ENCODE assay signal across 30 mouse cellular contexts in the genomic region with DNA sequence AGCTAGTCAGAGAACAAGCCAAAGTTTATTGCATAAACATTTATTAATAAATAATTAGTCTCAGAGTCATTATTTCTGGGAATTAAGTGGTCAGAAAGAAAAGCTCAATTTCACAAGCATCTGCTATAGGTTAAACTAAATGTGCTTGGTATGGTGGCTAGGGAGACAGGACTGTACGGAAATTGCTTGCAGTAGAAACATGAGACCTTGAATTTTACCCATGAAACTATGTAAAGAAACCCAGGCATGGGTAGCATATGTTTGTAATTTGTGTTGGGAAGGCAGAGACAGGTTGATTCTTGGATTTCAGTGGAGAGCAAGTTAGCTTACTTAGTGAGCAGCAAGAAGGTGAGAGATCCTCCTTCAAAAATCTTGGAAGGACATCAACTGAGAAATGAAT.
DNase-seq lines count a peak whose midpoint lies in the region; ATAC-seq lines count a peak whose summit lies in the region.
"Had no signal": no experiment of that assay in that cellular context is flagged by ENCODE, and none has a peak within 500 bp of the region (broad histone marks: within the 10 kb centered on the region; RNA-seq: fewer than 3 reads in every experiment).

No protein-coding gene starts in this region.

- no peaks in the 10 kb centered on the region for H3K36me3 ChIP-seq in embryonic facial prominence, embryonic 11.5 days (replicated peaks; ENCODE audit: control insufficient read depth, insufficient read depth, low read depth, low read length)
- H3K36me3 ChIP-seq: embryonic facial prominence, embryonic 12.5 days; G1E; heart, embryonic 10.5 days; heart, embryonic 13.5 days had no signal

- no peak overlapping the region for H3K27ac ChIP-seq in embryonic facial prominence, embryonic 11.5 days (replicated peaks; ENCODE audit: low read depth, low read length)
- H3K27ac ChIP-seq: embryonic facial prominence, embryonic 12.5 days; forebrain, embryonic 13.5 days; heart, adult 2 months; heart, embryonic 10.5 days; heart, embryonic 13.5 days; hindbrain, embryonic 14.5 days; hindbrain, postnatal 0 days had no signal

- WGBS in embryonic facial prominence, embryonic 11.5 days, result 41% methylated on average over 1 of the region's 1 CpGs

- H3K4me3 ChIP-seq in embryonic facial prominence, embryonic 11.5 days (ENCODE audit: low read depth, low read length), result no peak overlapping the region
- H3K4me3 ChIP-seq: embryonic facial prominence, embryonic 12.5 days; erythroblast, embryonic 14.5 days; forebrain, embryonic 13.5 days; heart, adult 2 months; heart, embryonic 10.5 days; heart, embryonic 13.5 days had no signal

- no peak overlapping the region for H3K9ac ChIP-seq in embryonic facial prominence, embryonic 11.5 days (replicated peaks; ENCODE audit: low read length)
- H3K9ac ChIP-seq: embryonic facial prominence, embryonic 12.5 days; forebrain, embryonic 13.5 days; forebrain, postnatal 0 days; heart, embryonic 13.5 days; hindbrain, embryonic 14.5 days had no signal

- no peaks in the 10 kb centered on the region for H3K27me3 ChIP-seq in embryonic facial prominence, embryonic 11.5 days (ENCODE audit: control insufficient read depth, insufficient read depth, low read length)
- H3K27me3 ChIP-seq: CH12.LX; embryonic facial prominence, embryonic 12.5 days; forebrain, embryonic 13.5 days; heart, embryonic 13.5 days; Patski had no signal

- no peak; the same call in 1 of the 2 replicates for ATAC-seq in embryonic facial prominence, embryonic 11.5 days (replicated peaks; ENCODE audit: insufficient number of reproducible peaks, low FRiP score, low TSS enrichment, low read depth)
- ATAC-seq in megakaryocyte, adult 5-6 weeks (ENCODE audit: poor library complexity, severe bottlenecking), result no peak
- ATAC-seq: forebrain, embryonic 13.5 days; forebrain, postnatal 0 days; hindbrain, postnatal 0 days; intestine, postnatal 0 days; Patski had no signal

- peak; percentile 16 for DNase-seq in embryo, embryonic 11 days
- no peak for DNase-seq in embryo, embryonic 10 days (ENCODE audit: low spot score)
- peak; percentile 70 for DNase-seq in embryonic facial prominence, embryonic 11.5 days (ENCODE audit: low spot score)
- DNase-seq in hindlimb bud, embryonic 11.5 days (ENCODE audit: extremely low spot score, low read depth, low spot score), result peak; percentile 28
- DNase-seq in natural killer cell, adult 2 months (ENCODE audit: low spot score in 2 of 2), result no peak
- DNase-seq in neural tube, embryonic 10.5 days (ENCODE audit: extremely low spot score, low spot score), result no peak
- DNase-seq: adrenal gland, postnatal 10 days; adrenal gland, postnatal 36 days; B cell, adult 2 months; cerebellum, adult 18-20 months; cerebellum, adult 9-10 months; cerebellum, postnatal 14 days; forebrain, postnatal 0 days; gastrocnemius, postnatal 10 days; gastrocnemius, postnatal 36 days; heart, adult 2 months; heart, postnatal 14 days; heart, postnatal 4 days had no signal

- H3K4me2 ChIP-seq in embryonic facial prominence, embryonic 11.5 days (ENCODE audit: low read depth, low read length), result no peak overlapping the region
- H3K4me2 ChIP-seq: embryonic facial prominence, embryonic 12.5 days; forebrain, embryonic 13.5 days; heart, embryonic 13.5 days; hindbrain, embryonic 14.5 days had no signal

- no peaks in the 10 kb centered on the region for H3K4me1 ChIP-seq in embryonic facial prominence, embryonic 11.5 days (ENCODE audit: control insufficient read depth, insufficient read depth, low read length)
- H3K4me1 ChIP-seq: embryonic facial prominence, embryonic 12.5 days; forebrain, embryonic 13.5 days; heart, embryonic 10.5 days; heart, embryonic 13.5 days had no signal

- no peaks in the 10 kb centered on the region for H3K9me3 ChIP-seq in embryonic facial prominence, embryonic 11.5 days (replicated peaks; ENCODE audit: control insufficient read depth, low read length)
- H3K9me3 ChIP-seq: embryonic facial prominence, embryonic 12.5 days; forebrain, embryonic 13.5 days; heart, embryonic 10.5 days had no signal

Comparison
In these comparisons a context has a peak if more than half of its experiments do, and no peak if none do; other contexts are left out.
1. DNase-seq: peak in embryo, embryonic 11 days (single experiment), embryonic facial prominence, embryonic 11.5 days (single experiment) and hindlimb bud, embryonic 11.5 days (single experiment); none in embryo, embryonic 10 days (single experiment), natural killer cell, adult 2 months (0 of 2) and neural tube, embryonic 10.5 days (single experiment).